Mouse (Mus musculus): ENCODE data around the gene Taok1. TPM values are rescaled to one million over a fixed set of nuclear protein-coding genes. Genes with fewer than 3 reads are reported as not detected.

Gene Taok1
- total RNA-seq, 2 experiments from 2014 or later: 33.7 to 36.4 TPM

GRCm38 (mm10) chr11:77495507-77495906 lies 112.1 kb downstream of the Taok1 start:
- intact Hi-C loops (cut with DNase I): no loop called here
- no peak for DNase-seq

- DNase-seq: no peak
- intact Hi-C loops (cut with DNase I): loop anchor here (5.0 kb wide), 1 partner anchor 133 kb away; no protein-coding TSS in a partner anchor
Observed at GRCm38 (mm10) chr11:77494782-77495181, 112.8 kb downstream of the Taok1 start.

- intact Hi-C loops (cut with DNase I): loop anchor here (5.0 kb wide), 1 partner anchor 133 kb away; no protein-coding TSS in a partner anchor
- no peak for DNase-seq
Observed at GRCm38 (mm10) chr11:77494344-77494676, 113.3 kb downstream of the Taok1 start.

GRCm38 (mm10) chr11:77493512-77494343 lies 113.9 kb downstream of the Taok1 start, which contains the start of gene Git1:
Gene Git1, plus strand, starts transcription at chr11:77493562.
- DNase-seq: no peak
- intact Hi-C loops (cut with DNase I): loop anchor here (5.0 kb wide), 1 partner anchor 134 kb away; no protein-coding TSS in a partner anchor

GRCm38 (mm10) chr11:77492911-77493332 lies 114.7 kb downstream of the Taok1 start:
- peak; percentile 87 to 92 for DNase-seq
- intact Hi-C loops (cut with DNase I): loop anchor here (5.0 kb wide), 1 partner anchor 134 kb away; no protein-coding TSS in a partner anchor

GRCm38 (mm10) chr11:77492311-77492871 lies 115.2 kb downstream of the Taok1 start:
- intact Hi-C loops (cut with DNase I): loop anchor here (5.0 kb wide), 1 partner anchor 135 kb away; no protein-coding TSS in a partner anchor

GRCm38 (mm10) chr11:77491502-77492291 lies 115.9 kb downstream of the Taok1 start:
- DNase-seq: peak in 1 of 2 experiments; percentile 62
- intact Hi-C loops (cut with DNase I): loop anchor here (1.0 to 5.0 kb wide), 3 partner anchors 9 to 136 kb away; no protein-coding TSS in a partner anchor

More at GRCm38 (mm10) chr11:77492311-77492871, 115.2 kb downstream of the Taok1 start:
- no peak for DNase-seq

- intact Hi-C loops (cut with DNase I): loop anchor here (1.0 to 5.0 kb wide), 3 partner anchors 9 to 136 kb away; no protein-coding TSS in a partner anchor
Observed at GRCm38 (mm10) chr11:77491123-77491501, 116.5 kb downstream of the Taok1 start.

GRCm38 (mm10) chr11:77490451-77490850 lies 117.2 kb downstream of the Taok1 start:
- no peak for DNase-seq
- intact Hi-C loops (cut with DNase I): loop anchor here (2.0 to 5.0 kb wide), 2 partner anchors 22 to 137 kb away; no protein-coding TSS in a partner anchor

More at GRCm38 (mm10) chr11:77491123-77491501, 116.5 kb downstream of the Taok1 start:
- peak; percentile 76 to 87 for DNase-seq

- peak in 1 of 2 experiments; percentile 65 for DNase-seq
- intact Hi-C loops (cut with DNase I): loop anchor here (2.0 to 5.0 kb wide), 2 partner anchors 23 to 138 kb away; no protein-coding TSS in a partner anchor
Observed at GRCm38 (mm10) chr11:77489591-77490235, 117.9 kb downstream of the Taok1 start, which contains the start of gene Ankrd13b. Gene Ankrd13b, minus strand, starts transcription at chr11:77489678.

GRCm38 (mm10) chr11:77488771-77489581 lies 118.6 kb downstream of the Taok1 start:
- DNase-seq: no peak
- intact Hi-C loops (cut with DNase I): no loop called here

GRCm38 (mm10) chr11:77486798-77487197 lies 120.8 kb downstream of the Taok1 start:
- DNase-seq: no peak
- intact Hi-C loops (cut with DNase I): no loop called here

- intact Hi-C loops (cut with DNase I): no loop called here
- DNase-seq: no peak
Observed at GRCm38 (mm10) chr11:77485229-77485628, 122.4 kb downstream of the Taok1 start.

- no peak for DNase-seq
- intact Hi-C loops (cut with DNase I): no loop called here
Observed at GRCm38 (mm10) chr11:77483510-77484255, 123.9 kb downstream of the Taok1 start.

GRCm38 (mm10) chr11:77483043-77483442 lies 124.6 kb downstream of the Taok1 start:
- DNase-seq: no peak
- intact Hi-C loops (cut with DNase I): no loop called here

All from gastrocnemius, postnatal 36 days (tissue).